Mouse (Mus musculus) embryonic facial prominence, embryonic 11.5 days (tissue): ENCODE data around the gene Smim22. TPM values are rescaled to one million over a fixed set of nuclear protein-coding genes. Genes with fewer than 3 reads are reported as not detected.

Source experiments
- ATAC-seq: fragments of 200-750 bp; cut with Nextera tagmentation; replicated peaks from 2 replicates; pipeline ENCODE4 v1.8.0; 2017; ENCODE audit warnings: low read depth; ENCODE audit not compliant: insufficient number of reproducible peaks, low FRiP score, low TSS enrichment
- DNase-seq: peaks from one replicate; pipeline ENCODE4 v3.0.0-alpha.2; 2015; ENCODE audit warnings: low spot score
- H3K27ac ChIP-seq: fragments of 300-500 bp; sonication (generic); replicated peaks from 2 replicates; pipeline ENCODE4 v1.5.1; 2014; ENCODE audit warnings: mild to moderate bottlenecking, low read depth, low read length, control low read depth
- H3K27me3 ChIP-seq: fragments of 300-500 bp; sonication (generic); 2 replicates; pipeline ENCODE4 v1.6.1; 2014; ENCODE audit warnings: mild to moderate bottlenecking, low read length, moderate library complexity, mixed read lengths; ENCODE audit not compliant: control insufficient read depth, insufficient read depth
- H3K36me3 ChIP-seq: fragments of 300-500 bp; sonication (generic); replicated peaks from 2 replicates; pipeline ENCODE4 v1.6.1; 2014; ENCODE audit warnings: low read depth, mild to moderate bottlenecking, low read length, moderate library complexity, mixed read lengths; ENCODE audit not compliant: control insufficient read depth, insufficient read depth
- H3K4me1 ChIP-seq: fragments of 300-500 bp; sonication (generic); 2 replicates; pipeline ENCODE4 v1.6.1; 2014; ENCODE audit warnings: low read length, mixed read lengths; ENCODE audit not compliant: control insufficient read depth, insufficient read depth
- H3K4me2 ChIP-seq: fragments of 300-500 bp; sonication (generic); 2 replicates; pipeline ENCODE4 v1.6.1; 2014; ENCODE audit warnings: low read depth, mild to moderate bottlenecking, control low read depth, low read length, moderate library complexity
- H3K4me3 ChIP-seq: fragments of 300-500 bp; sonication (generic); 2 replicates; pipeline ENCODE4 v1.5.1; 2014; ENCODE audit warnings: low read depth, low read length, control low read depth
- H3K9ac ChIP-seq: fragments of 300-500 bp; sonication (generic); replicated peaks from 2 replicates; pipeline ENCODE4 v1.6.1; 2014; ENCODE audit warnings: mild to moderate bottlenecking, control low read depth, low read length
- H3K9me3 ChIP-seq: fragments of 300-500 bp; sonication (generic); replicated peaks from 2 replicates; pipeline ENCODE4 v1.6.1; 2016; ENCODE audit warnings: mild to moderate bottlenecking, low read length, inconsistent platforms, mixed read lengths; ENCODE audit not compliant: control insufficient read depth
- WGBS: fragments of 180-500 bp; shearing (Covaris S2); extraction: QIAGEN DNeasy Blood & Tissue Kit; methylation state at CpG from one replicate; pipeline ENCODE4 v1.1.7; 2014; 5-methylcytosine and 5-hydroxymethylcytosine counted together
- polyA plus RNA-seq: library from polyadenylated mRNA; unstranded; fragments of >200 nt; fragmentation: Nextera tagmentation; extraction: Ambion mirVana; gene quantifications from 2 replicates; pipeline ENCODE4 v1.2.1, GENCODE M21; 2014

The Smim22 gene
- polyA plus RNA-seq, 1 experiment from 2014 or later, result 2.2 TPM

GRCm38 (mm10) chr16:4968426-4968825, 38.7 kb upstream of the Smim22 start:
- ATAC-seq, result no peak
- Histone ChIP-seq H3K36me3 (no peaks in the 10 kb centered on the region), H3K9ac (no peak overlapping the region), H3K4me3 (no peak overlapping the region), H3K4me1 (no peaks in the 10 kb centered on the region; the same call in 1 of the 2 replicates), H3K4me2 (no peak overlapping the region), H3K9me3 (no peaks in the 10 kb centered on the region), H3K27me3 (no peaks in the 10 kb centered on the region), H3K27ac (no peak overlapping the region)
- 81% methylated on average over 3 of the region's 3 CpGs for WGBS
- DNase-seq, result no peak

GRCm38 (mm10) chr16:4969055-4969843, 37.8 kb upstream of the Smim22 start:
- WGBS, result 86% methylated on average over 5 of the region's 5 CpGs
- Histone ChIP-seq H3K4me3 (no peak overlapping the region), H3K4me2 (no peak overlapping the region), H3K27ac (no peak overlapping the region), H3K9ac (no peak overlapping the region), H3K4me1 (no peaks in the 10 kb centered on the region; the same call in 1 of the 2 replicates), H3K36me3 (no peaks in the 10 kb centered on the region), H3K9me3 (no peaks in the 10 kb centered on the region), H3K27me3 (no peaks in the 10 kb centered on the region)
- no peak for ATAC-seq
- DNase-seq, result no peak

GRCm38 (mm10) chr16:4971626-4972025, 35.5 kb upstream of the Smim22 start:
- DNase-seq (no peak), ATAC-seq (no peak)
- Histone ChIP-seq H3K4me3 (no peak overlapping the region), H3K4me1 (no peaks in the 10 kb centered on the region), H3K4me2 (no peak overlapping the region), H3K9ac (no peak overlapping the region), H3K36me3 (no peaks in the 10 kb centered on the region), H3K27ac (no peak overlapping the region), H3K9me3 (no peaks in the 10 kb centered on the region), H3K27me3 (no peaks in the 10 kb centered on the region)
- 79% methylated on average over 4 of the region's 4 CpGs for WGBS

GRCm38 (mm10) chr16:4974521-4974920, 32.6 kb upstream of the Smim22 start:
- Histone ChIP-seq H3K4me3 (no peak overlapping the region), H3K9me3 (no peaks in the 10 kb centered on the region), H3K4me2 (no peak overlapping the region), H3K36me3 (no peaks in the 10 kb centered on the region), H3K27me3 (no peaks in the 10 kb centered on the region), H3K27ac (no peak overlapping the region), H3K9ac (no peak overlapping the region), H3K4me1 (no peaks in the 10 kb centered on the region)
- WGBS, result 84% methylated on average over 5 of the region's 5 CpGs
- DNase-seq (no peak), ATAC-seq (no peak)

GRCm38 (mm10) chr16:4976180-4976579, 30.9 kb upstream of the Smim22 start:
- ATAC-seq (no peak), DNase-seq (no peak)
- WGBS, result 72% methylated on average over 2 of the region's 2 CpGs
- Histone ChIP-seq H3K4me2 (no peak overlapping the region), H3K36me3 (no peaks in the 10 kb centered on the region), H3K27ac (no peak overlapping the region), H3K9ac (no peak overlapping the region), H3K27me3 (no peaks in the 10 kb centered on the region), H3K9me3 (no peaks in the 10 kb centered on the region), H3K4me1 (no peaks in the 10 kb centered on the region), H3K4me3 (no peak overlapping the region)

GRCm38 (mm10) chr16:4978275-4979051, 28.6 kb upstream of the Smim22 start:
- H3K36me3 ChIP-seq, result no peaks in the 10 kb centered on the region
- no peak overlapping the region for H3K4me2 ChIP-seq
- H3K4me1 ChIP-seq, result no peaks in the 10 kb centered on the region
- no peak overlapping the region for H3K9ac ChIP-seq
- DNase-seq, result no peak
- no peak overlapping the region for H3K4me3 ChIP-seq
- WGBS, result 64% methylated on average over 5 of the region's 5 CpGs
- no peaks in the 10 kb centered on the region for H3K9me3 ChIP-seq
- H3K27ac ChIP-seq, result no peak overlapping the region
- ATAC-seq, result no peak
- no peaks in the 10 kb centered on the region for H3K27me3 ChIP-seq

- no peak overlapping the region for H3K9ac ChIP-seq
Measured at GRCm38 (mm10) chr16:4979755-4980380, 27.2 kb upstream of the Smim22 start.

GRCm38 (mm10) chr16:4984717-4985116, 22.4 kb upstream of the Smim22 start:
- no peak for ATAC-seq

More at GRCm38 (mm10) chr16:4979755-4980380, 27.2 kb upstream of the Smim22 start:
- Histone ChIP-seq H3K4me1 (no peaks in the 10 kb centered on the region), H3K9me3 (no peaks in the 10 kb centered on the region), H3K27ac (no peak overlapping the region), H3K4me3 (no peak overlapping the region), H3K27me3 (no peaks in the 10 kb centered on the region), H3K4me2 (no peak overlapping the region), H3K36me3 (no peaks in the 10 kb centered on the region)
- DNase-seq (peak; percentile 54), ATAC-seq (no peak)
- WGBS, result 74% methylated on average over 4 of the region's 4 CpGs

More at GRCm38 (mm10) chr16:4984717-4985116, 22.4 kb upstream of the Smim22 start:
- no peak overlapping the region for H3K4me3 ChIP-seq
- DNase-seq, result no peak
- H3K4me1 ChIP-seq, result no peaks in the 10 kb centered on the region
- no peak overlapping the region for H3K4me2 ChIP-seq
- H3K9ac ChIP-seq, result no peak overlapping the region
- WGBS, result 96% methylated on average over 12 of the region's 12 CpGs
- no peak overlapping the region for H3K27ac ChIP-seq
- H3K36me3 ChIP-seq, result no peaks in the 10 kb centered on the region
- H3K27me3 ChIP-seq, result no peaks in the 10 kb centered on the region
- H3K9me3 ChIP-seq, result no peaks in the 10 kb centered on the region
